Mouse (Mus musculus) MEL (cell line): ENCODE data around the gene Slmap. TPM values are rescaled to one million over a fixed set of nuclear protein-coding genes. Genes with fewer than 3 reads are reported as not detected.

Experiments used
- DNase-seq: peaks from one replicate; pipeline ENCODE4 v3.0.0; 2011; ENCODE audit warnings: low read depth, low spot score
- H3K27ac ChIP-seq: 2 replicates; pipeline ENCODE4 v1.5.1; 2012; ENCODE audit warnings: low read depth, mild to moderate bottlenecking, control low read depth, low read length, moderate library complexity; ENCODE audit not compliant: control insufficient read depth
- H3K27me3 ChIP-seq, 2 experiments: fragments of 150-350 bp in 1 of 2; sonication (generic) in 1 of 2; 2 replicates each; pipeline ENCODE4 v1.6.1; 2012; ENCODE audit warnings: low read length in 2 of 2, mild to moderate bottlenecking in 2 of 2, improper control_type of control experiment in 1 of 2, moderate library complexity in 1 of 2; ENCODE audit not compliant: insufficient read depth in 2 of 2, control insufficient read depth in 1 of 2
- H3K36me3 ChIP-seq, 2 experiments: 2 replicates each; pipeline ENCODE4 v1.6.1; 2012 to 2014; ENCODE audit warnings: low read length in 2 of 2, improper control_type of control experiment in 1 of 2, inconsistent platforms in 1 of 2, mild to moderate bottlenecking in 1 of 2; ENCODE audit not compliant: insufficient read depth in 2 of 2, control insufficient read depth in 1 of 2
- H3K4me1 ChIP-seq, 2 experiments: fragments of 150-350 bp in 1 of 2; sonication (generic) in 1 of 2; 2 replicates each; pipeline ENCODE4 v1.6.1; 2012; ENCODE audit warnings: low read length in 2 of 2, improper control_type of control experiment in 1 of 2, mild to moderate bottlenecking in 1 of 2; ENCODE audit not compliant: insufficient read depth in 2 of 2, control insufficient read depth in 1 of 2
- H3K4me3 ChIP-seq, 2 experiments: fragments of 150-350 bp in 1 of 2; sonication (generic) in 1 of 2; 2 replicates each; pipeline ENCODE4 v1.5.1; 2012; ENCODE audit warnings: low read depth in 2 of 2, low read length in 2 of 2, mild to moderate bottlenecking in 2 of 2, moderate library complexity in 2 of 2, control low read depth in 1 of 2, improper control_type of control experiment in 1 of 2; ENCODE audit not compliant: control insufficient read depth in 1 of 2, insufficient read depth in 1 of 2
- H3K79me2 ChIP-seq: 2 replicates; pipeline ENCODE4 v1.6.1; 2012; ENCODE audit warnings: mild to moderate bottlenecking, low read length, moderate library complexity; ENCODE audit not compliant: control insufficient read depth, poor library complexity, insufficient read depth
- H3K9ac ChIP-seq: 2 replicates; pipeline ENCODE4 v1.6.1; 2012; ENCODE audit warnings: low read depth, mild to moderate bottlenecking, control low read depth, low read length, moderate library complexity; ENCODE audit not compliant: control insufficient read depth, poor library complexity, severe bottlenecking
- H3K9me3 ChIP-seq: fragments of 150-350 bp; sonication (generic); replicated peaks from 2 replicates; pipeline ENCODE4 v1.6.1; 2012; ENCODE audit warnings: mild to moderate bottlenecking, low read length, improper control_type of control experiment, moderate library complexity; ENCODE audit not compliant: insufficient read depth
- EP300 ChIP-seq, 2 experiments: IDR thresholded peaks; 2 replicates each; pipeline ENCODE4 v1.6.1; 2011; ENCODE audit warnings: improper control_type of control experiment in 2 of 2, low read length in 2 of 2, low read depth in 1 of 2, mild to moderate bottlenecking in 1 of 2
- ETS1 ChIP-seq: IDR thresholded peaks from 2 replicates; pipeline ENCODE4 v1.6.1; 2012; ENCODE audit warnings: low read depth, mild to moderate bottlenecking, inconsistent platforms, low read length, improper control_type of control experiment, moderate library complexity
- GATA1 ChIP-seq: IDR thresholded peaks from 2 replicates; pipeline ENCODE4 v1.6.1; 2011; ENCODE audit warnings: low read depth, low read length, improper control_type of control experiment
- HCFC1 ChIP-seq: IDR thresholded peaks from 2 replicates; pipeline ENCODE4 v1.6.1; 2012; ENCODE audit warnings: low read depth, mild to moderate bottlenecking, inconsistent platforms, low read length, improper control_type of control experiment, moderate library complexity
- KAT2A ChIP-seq: conservative IDR thresholded peaks from 2 replicates; pipeline ENCODE4 v1.6.1; 2012; ENCODE audit warnings: low read depth, low read length, improper control_type of control experiment, inconsistent platforms
- MAFK ChIP-seq: IDR thresholded peaks from 2 replicates; pipeline ENCODE4 v1.6.1; 2011; ENCODE audit warnings: low read depth, mild to moderate bottlenecking, low read length, improper control_type of control experiment, borderline replicate concordance
- MEF2A ChIP-seq: IDR thresholded peaks from 2 replicates; pipeline ENCODE4 v1.6.1; 2014; ENCODE audit warnings: low read depth, mild to moderate bottlenecking, inconsistent platforms, low read length, improper control_type of control experiment; ENCODE audit not compliant: poor library complexity, insufficient replicate concordance, severe bottlenecking; ENCODE audit errors: extremely low read depth
- RCOR1 ChIP-seq: IDR thresholded peaks from 2 replicates; pipeline ENCODE4 v1.6.1; 2012; ENCODE audit warnings: low read depth, mild to moderate bottlenecking, inconsistent platforms, low read length, improper control_type of control experiment
- SIN3A ChIP-seq: IDR thresholded peaks from 2 replicates; pipeline ENCODE4 v1.6.1; 2012; ENCODE audit warnings: low read length, improper control_type of control experiment, inconsistent platforms
- TBP ChIP-seq: IDR thresholded peaks from 2 replicates; pipeline ENCODE4 v1.8.0; 2011; ENCODE audit warnings: low read depth, low read length, improper control_type of control experiment
- TCF12 ChIP-seq: IDR thresholded peaks from 2 replicates; pipeline ENCODE4 v1.6.1; 2014; ENCODE audit warnings: low read depth, mild to moderate bottlenecking, inconsistent platforms, low read length, improper control_type of control experiment, moderate library complexity
- USF2 ChIP-seq, 2 experiments: IDR thresholded peaks; 2 replicates each; pipeline ENCODE4 v1.6.1; 2011 to 2012; ENCODE audit warnings: improper control_type of control experiment in 2 of 2, low read length in 2 of 2, borderline replicate concordance in 1 of 2, inconsistent platforms in 1 of 2, low read depth in 1 of 2, mild to moderate bottlenecking in 1 of 2; ENCODE audit not compliant: insufficient read depth in 1 of 2
- ZC3H11A ChIP-seq: IDR thresholded peaks from 2 replicates; pipeline ENCODE4 v1.6.1; 2012; ENCODE audit warnings: low read depth, mild to moderate bottlenecking, inconsistent platforms, low read length, improper control_type of control experiment
- ZNF384 ChIP-seq: IDR thresholded peaks from 2 replicates; pipeline ENCODE4 v1.6.1; 2012; ENCODE audit warnings: low read depth, mild to moderate bottlenecking, inconsistent platforms, low read length, improper control_type of control experiment
- polyA plus RNA-seq, 2 experiments: library from polyadenylated mRNA; stranded (reverse) in 1 of 2; unstranded in 1 of 2; fragments of >175 nt in 1 of 2; fragments of >200 nt in 1 of 2; gene quantifications; 2 replicates each; pipeline versions ENCODE4 v1.2.1 to v1.2.4; 2012; ENCODE audit warnings: low replicate concordance in 2 of 2, low read depth in 1 of 2; ENCODE audit not compliant: insufficient read length in 2 of 2, insufficient read depth in 1 of 2, missing spikeins in 1 of 2
- total RNA-seq: library from RNA; depleted of rRNA; stranded (reverse); fragments of 300-350 nt; gene quantifications from 2 replicates; pipeline ENCODE4 v1.2.3, GENCODE M21; 2012

Slmap gene
- total and polyA plus RNA-seq, 3 experiments: 21.4 to 41.9 TPM; not detected in 1

- Histone ChIP-seq H3K36me3 (peaks cover 1 to 46% of the 10 kb centered on the region in 2 experiments), H3K79me2 (0 out of 2 replicates have a peak, but pooled peaks cover 2% of the 10 kb centered on the region), H3K27ac (no peak overlapping the region), H3K9me3 (no peaks in the 10 kb centered on the region), H3K4me3 (no peak overlapping the region), H3K9ac (no peak overlapping the region), H3K4me1 (peaks cover 17% of the 10 kb centered on the region in 2 experiments), H3K27me3 (no peaks in the 10 kb centered on the region)
- TF ChIP-seq ZC3H11A: no peak
- no peak for TF ChIP-seq ZNF384
- TF ChIP-seq KAT2A: no peak
- no peak for TF ChIP-seq USF2 (IDR thresholded peaks at IDR 0.05; ENCODE audit: borderline replicate concordance in 1 of 2, insufficient read depth in 1 of 2, low read depth in 1 of 2, low read length in 2 of 2)
- DNase-seq: peak; percentile 46
These were observed 93.5 kb downstream of the Slmap start for GRCm38 (mm10) chr14:26441041-26441812.

GRCm38 (mm10) chr14:26439996-26440395, 94.7 kb downstream of the Slmap start:
- no peaks in the 10 kb centered on the region for H3K27me3 ChIP-seq
- peaks cover 4 to 43% of the 10 kb centered on the region in 2 experiments for H3K36me3 ChIP-seq
- no peaks in the 10 kb centered on the region for H3K9me3 ChIP-seq
- peaks cover 15 to 16% of the 10 kb centered on the region in 2 experiments for H3K4me1 ChIP-seq
- no peak overlapping the region for H3K27ac ChIP-seq
- no peak overlapping the region for H3K9ac ChIP-seq
- H3K79me2 ChIP-seq: 0 out of 2 replicates have a peak, but pooled peaks cover 2% of the 10 kb centered on the region
- TF ChIP-seq MAFK: peak; percentile 67; the same call in 1 of the 2 replicates
- TF ChIP-seq HCFC1: no peak
- TF ChIP-seq, all 39 proteins: peak for 1
- no peak overlapping the region for H3K4me3 ChIP-seq
- no peak for DNase-seq

- TF ChIP-seq TBP (no peak), MAFK (no peak), TCF12 (peak; percentile 21; the same call in 1 of the 2 replicates), SIN3A (peak; percentile 49), EP300 (IDR thresholded peaks at IDR 0.05; ENCODE audit: low read depth in 1 of 2, low read length in 2 of 2) (peak; percentile 77 to 78), ETS1 (peak; percentile 75), GATA1 (peak; percentile 84), MEF2A (no peak), RCOR1 (peak; percentile 44), ZNF384 (peak; percentile 93), ZC3H11A (0 out of 2 replicates have a peak, but pooled peaks have one; percentile 4)
- 0 out of 2 replicates have a peak, but pooled peaks cover 2% of the 10 kb centered on the region for H3K79me2 ChIP-seq
- no peaks in the 10 kb centered on the region for H3K9me3 ChIP-seq
- peaks cover 15 to 16% of the 10 kb centered on the region in 2 experiments for H3K4me1 ChIP-seq
- H3K27ac ChIP-seq: peak overlapping the region; percentile 62
- no peak overlapping the region for H3K9ac ChIP-seq
- peaks cover 4 to 43% of the 10 kb centered on the region in 2 experiments; a peak in 3 of 4 replicates for H3K36me3 ChIP-seq
- H3K27me3 ChIP-seq: no peaks in the 10 kb centered on the region
- DNase-seq: peak; percentile 76
- H3K4me3 ChIP-seq: peak overlapping the region in 1 of 2 experiments; percentile 23; a peak in 1 of 4 replicates
These were observed 97.0 kb downstream of the Slmap start for GRCm38 (mm10) chr14:26437771-26438170.
